Mouse (Mus musculus) kidney, adult 2 months (tissue): ENCODE data around the gene Rnf128.

Experiments used
- CTCF ChIP-seq: fragments of 200-500 bp; conservative IDR thresholded peaks from 2 replicates; pipeline ENCODE4 v1.5.1; 2011; ENCODE audit warnings: low read depth, mild to moderate bottlenecking, control low read depth, low read length, moderate library complexity, mixed read lengths; ENCODE audit not compliant: insufficient read depth, insufficient read length
- POLR2A ChIP-seq: fragments of 200-500 bp; IDR thresholded peaks from one replicate; pipeline ENCODE4 v1.6.1; 2011; ENCODE audit warnings: low read depth, low read length, control low read depth

- TF ChIP-seq CTCF (no peak), POLR2A (no peak)
These were observed 77.3 kb downstream of the Rnf128 start for GRCm38 (mm10) chrX:139640418-139640817.
